Mouse (Mus musculus) liver, embryonic 13.5 days (tissue): ENCODE results near the gene Ssb. TPM values are rescaled to one million over a fixed set of nuclear protein-coding genes. Genes with fewer than 3 reads are reported as not detected.

Experiments
- ATAC-seq: fragments of 200-750 bp; cut with Nextera tagmentation; 2 replicates; pipeline ENCODE4 v1.8.0; 2017; ENCODE audit warnings: low read depth, mild to moderate bottlenecking, moderate number of reproducible peaks, moderate library complexity
- DNase-seq: peaks from one replicate; pipeline ENCODE4 v3.0.0; 2022
- H3K27ac ChIP-seq: fragments of 300-500 bp; sonication (generic); 2 replicates; pipeline ENCODE4 v1.5.1; 2015; ENCODE audit warnings: moderate library complexity, mild to moderate bottlenecking, inconsistent platforms
- H3K27me3 ChIP-seq: fragments of 300-500 bp; sonication (generic); 2 replicates; pipeline ENCODE4 v1.6.1; 2015; ENCODE audit warnings: mild to moderate bottlenecking, inconsistent platforms
- H3K36me3 ChIP-seq: fragments of 300-500 bp; sonication (generic); 2 replicates; pipeline ENCODE4 v1.6.1; 2015; ENCODE audit warnings: mild to moderate bottlenecking, inconsistent platforms
- H3K4me1 ChIP-seq: fragments of 300-500 bp; sonication (generic); replicated peaks from 2 replicates; pipeline ENCODE4 v1.6.1; 2015; ENCODE audit warnings: inconsistent platforms
- H3K4me2 ChIP-seq: fragments of 300-500 bp; sonication (generic); 2 replicates; pipeline ENCODE4 v1.6.1; 2015; ENCODE audit warnings: inconsistent platforms, mild to moderate bottlenecking, moderate library complexity
- H3K4me3 ChIP-seq: fragments of 300-500 bp; sonication (generic); replicated peaks from 2 replicates; pipeline ENCODE4 v1.5.1; 2015; ENCODE audit warnings: mild to moderate bottlenecking, inconsistent platforms
- H3K9ac ChIP-seq: fragments of 300-500 bp; sonication (generic); 2 replicates; pipeline ENCODE4 v1.6.1; 2015; ENCODE audit warnings: mild to moderate bottlenecking, inconsistent platforms
- H3K9me3 ChIP-seq: fragments of 300-500 bp; sonication (generic); replicated peaks from 2 replicates; pipeline ENCODE4 v1.6.1; 2016; ENCODE audit warnings: inconsistent platforms
- WGBS: fragments of 180-500 bp; shearing (Covaris S2); methylation state at CpG from one replicate; pipeline ENCODE4 v1.1.7; 2015; ENCODE audit not compliant: insufficient replicate concordance; 5-methylcytosine and 5-hydroxymethylcytosine counted together
- polyA plus RNA-seq: library from polyadenylated mRNA; unstranded; fragments of >200 nt; fragmentation: Nextera tagmentation; extraction: Ambion mirVana; gene quantifications from 2 replicates; pipeline ENCODE4 v1.2.1, GENCODE M21; 2015

Gene Ssb
- polyA plus RNA-seq, 1 experiment from 2014 or later, result 204 TPM

- no peaks in the 10 kb centered on the region for H3K9me3 ChIP-seq
- peak overlapping the region; percentile 66 for H3K4me2 ChIP-seq
- DNase-seq (no peak), ATAC-seq (0 out of 2 replicates have a peak, but pooled peaks have one; percentile 4)
- 38% methylated on average over 2 of the region's 2 CpGs for WGBS
- peaks cover 17% of the 10 kb centered on the region for H3K4me1 ChIP-seq
- H3K27ac ChIP-seq, result peak overlapping the region; percentile 84
- H3K9ac ChIP-seq, result peak overlapping the region; percentile 94
- H3K27me3 ChIP-seq, result no peaks in the 10 kb centered on the region
- H3K36me3 ChIP-seq, result peaks cover 13% of the 10 kb centered on the region
- H3K4me3 ChIP-seq, result peak overlapping the region; percentile 87
Observed at GRCm38 (mm10) chr2:69883990-69884391, 22.6 kb downstream of the Ssb start.

- H3K36me3 ChIP-seq, result peaks cover 8% of the 10 kb centered on the region
- H3K9ac ChIP-seq, result peak overlapping the region; percentile 94
- WGBS, result 24% methylated on average over 6 of the region's 6 CpGs
- peak overlapping the region; percentile 66 for H3K4me2 ChIP-seq
- H3K27ac ChIP-seq, result peak overlapping the region; percentile 84
- no peak for ATAC-seq
- H3K9me3 ChIP-seq, result no peaks in the 10 kb centered on the region
- H3K4me1 ChIP-seq, result peaks cover 17% of the 10 kb centered on the region
- no peaks in the 10 kb centered on the region for H3K27me3 ChIP-seq
- peak overlapping the region; percentile 87 for H3K4me3 ChIP-seq
- DNase-seq, result no peak
Observed at GRCm38 (mm10) chr2:69884581-69884980, 23.2 kb downstream of the Ssb start.

GRCm38 (mm10) chr2:69885050-69885449, 23.7 kb downstream of the Ssb start:
- no peaks in the 10 kb centered on the region for H3K9me3 ChIP-seq
- H3K27me3 ChIP-seq, result no peaks in the 10 kb centered on the region

GRCm38 (mm10) chr2:69885451-69886305, 24.3 kb downstream of the Ssb start, which contains the start of gene Mettl5:
Mettl5 (minus strand) TSS chr2:69885615.
- Histone ChIP-seq H3K4me3 (peak within 1 kb of the TSS; percentile 87), H3K36me3 (peaks cover 2% of the 10 kb centered on the region; the same call in 1 of the 2 replicates), H3K4me1 (peaks cover 18% of the 10 kb centered on the region), H3K27me3 (no peaks in the 10 kb centered on the region), H3K27ac (peak within 1 kb of the TSS; percentile 84), H3K9ac (peak within 1 kb of the TSS; percentile 94), H3K9me3 (no peaks in the 10 kb centered on the region), H3K4me2 (peak within 1 kb of the TSS; percentile 66)
- WGBS, result under 1% methylated on average over 45 of the region's 45 CpGs
- ATAC-seq (peak; percentile 98), DNase-seq (peak; percentile 84)

More at GRCm38 (mm10) chr2:69885050-69885449, 23.7 kb downstream of the Ssb start:
- H3K27ac ChIP-seq, result peak overlapping the region; percentile 84
- H3K4me2 ChIP-seq, result peak overlapping the region; percentile 66
- no peak for DNase-seq
- peak overlapping the region; percentile 94 for H3K9ac ChIP-seq
- peaks cover 5% of the 10 kb centered on the region; the same call in 1 of the 2 replicates for H3K36me3 ChIP-seq
- H3K4me1 ChIP-seq, result peaks cover 17% of the 10 kb centered on the region
- 2% methylated on average over 12 of the region's 12 CpGs for WGBS
- peak overlapping the region; percentile 87 for H3K4me3 ChIP-seq
- peak; percentile 55 for ATAC-seq

GRCm38 (mm10) chr2:69888957-69889356, 27.6 kb downstream of the Ssb start:
- Histone ChIP-seq H3K4me2 (no peak overlapping the region), H3K27ac (no peak overlapping the region), H3K4me3 (no peak overlapping the region), H3K4me1 (peaks cover 30% of the 10 kb centered on the region), H3K9me3 (no peaks in the 10 kb centered on the region), H3K36me3 (no peaks in the 10 kb centered on the region), H3K27me3 (no peaks in the 10 kb centered on the region), H3K9ac (no peak overlapping the region)
- no peak for DNase-seq
- WGBS, result 56% methylated on average over 2 of the region's 2 CpGs
- no peak for ATAC-seq

GRCm38 (mm10) chr2:69890843-69891242, 29.5 kb downstream of the Ssb start:
- no peaks in the 10 kb centered on the region for H3K27me3 ChIP-seq
- DNase-seq (no peak), ATAC-seq (no peak)
- WGBS, result 33% methylated on average over 7 of the region's 7 CpGs
- H3K27ac ChIP-seq, result no peak overlapping the region
- no peak overlapping the region for H3K4me3 ChIP-seq
- H3K4me1 ChIP-seq, result peaks cover 26% of the 10 kb centered on the region
- H3K36me3 ChIP-seq, result no peaks in the 10 kb centered on the region
- no peaks in the 10 kb centered on the region for H3K9me3 ChIP-seq
- H3K9ac ChIP-seq, result no peak overlapping the region
- no peak overlapping the region for H3K4me2 ChIP-seq

GRCm38 (mm10) chr2:69893145-69893544, 31.8 kb downstream of the Ssb start:
- Histone ChIP-seq H3K9me3 (no peaks in the 10 kb centered on the region), H3K4me3 (no peak overlapping the region), H3K27me3 (no peaks in the 10 kb centered on the region), H3K27ac (no peak overlapping the region), H3K4me2 (no peak overlapping the region), H3K4me1 (peaks cover 31% of the 10 kb centered on the region), H3K36me3 (no peaks in the 10 kb centered on the region), H3K9ac (no peak overlapping the region)
- 93% methylated on average over 1 of the region's 1 CpGs for WGBS
- DNase-seq (no peak), ATAC-seq (no peak)

- DNase-seq (no peak), ATAC-seq (no peak)
- H3K9ac ChIP-seq, result no peak overlapping the region
- no peaks in the 10 kb centered on the region for H3K9me3 ChIP-seq
- no peaks in the 10 kb centered on the region for H3K27me3 ChIP-seq
- H3K4me1 ChIP-seq, result peaks cover 39% of the 10 kb centered on the region
- H3K4me2 ChIP-seq, result no peak overlapping the region
- WGBS, result 78% methylated on average over 5 of the region's 5 CpGs
- no peak overlapping the region for H3K27ac ChIP-seq
- H3K4me3 ChIP-seq, result no peak overlapping the region
- H3K36me3 ChIP-seq, result no peaks in the 10 kb centered on the region
Observed at GRCm38 (mm10) chr2:69893891-69894290, 32.5 kb downstream of the Ssb start.

- H3K27ac ChIP-seq, result peak overlapping the region; percentile 74
Observed at GRCm38 (mm10) chr2:69895502-69896223, 34.3 kb downstream of the Ssb start.

GRCm38 (mm10) chr2:69896224-69896581, 34.8 kb downstream of the Ssb start:
- WGBS, result 45% methylated on average over 4 of the region's 4 CpGs
- Histone ChIP-seq H3K27ac (peak overlapping the region; percentile 74), H3K4me2 (peak overlapping the region; percentile 36)

More at GRCm38 (mm10) chr2:69895502-69896223, 34.3 kb downstream of the Ssb start:
- Histone ChIP-seq H3K36me3 (no peaks in the 10 kb centered on the region), H3K27me3 (no peaks in the 10 kb centered on the region), H3K9me3 (no peaks in the 10 kb centered on the region), H3K4me3 (no peak overlapping the region), H3K4me1 (peaks cover 49% of the 10 kb centered on the region), H3K4me2 (peak overlapping the region; percentile 36), H3K9ac (no peak overlapping the region)
- no peak for ATAC-seq
- WGBS, result 61% methylated on average over 14 of the region's 14 CpGs
- DNase-seq, result no peak

GRCm38 (mm10) chr2:69897039-69897617, 35.8 kb downstream of the Ssb start, which contains the start of gene Ubr3:
Ubr3 (plus strand) TSS chr2:69897246.
- peak; percentile 93 for ATAC-seq
- WGBS, result 0% methylated on average over 45 of the region's 65 CpGs
- Histone ChIP-seq H3K36me3 (peaks cover 2% of the 10 kb centered on the region; the same call in 1 of the 2 replicates), H3K27ac (peak within 1 kb of the TSS; percentile 96), H3K4me2 (peak within 1 kb of the TSS; percentile 96), H3K27me3 (no peaks in the 10 kb centered on the region), H3K4me3 (peak within 1 kb of the TSS; percentile 99), H3K9ac (peak within 1 kb of the TSS; percentile 99), H3K9me3 (no peaks in the 10 kb centered on the region), H3K4me1 (peaks cover 40% of the 10 kb centered on the region)
- peak; percentile 97 for DNase-seq

More at GRCm38 (mm10) chr2:69896224-69896581, 34.8 kb downstream of the Ssb start:
- H3K4me3 ChIP-seq, result no peak overlapping the region
- H3K4me1 ChIP-seq, result peaks cover 44% of the 10 kb centered on the region
- no peak for ATAC-seq
- no peaks in the 10 kb centered on the region for H3K36me3 ChIP-seq
- no peaks in the 10 kb centered on the region for H3K9me3 ChIP-seq
- peak overlapping the region; percentile 28; the same call in 1 of the 2 replicates for H3K9ac ChIP-seq
- no peak for DNase-seq
- no peaks in the 10 kb centered on the region for H3K27me3 ChIP-seq
